ENCODE assay signal across 19 mouse cellular contexts in the genomic region with DNA sequence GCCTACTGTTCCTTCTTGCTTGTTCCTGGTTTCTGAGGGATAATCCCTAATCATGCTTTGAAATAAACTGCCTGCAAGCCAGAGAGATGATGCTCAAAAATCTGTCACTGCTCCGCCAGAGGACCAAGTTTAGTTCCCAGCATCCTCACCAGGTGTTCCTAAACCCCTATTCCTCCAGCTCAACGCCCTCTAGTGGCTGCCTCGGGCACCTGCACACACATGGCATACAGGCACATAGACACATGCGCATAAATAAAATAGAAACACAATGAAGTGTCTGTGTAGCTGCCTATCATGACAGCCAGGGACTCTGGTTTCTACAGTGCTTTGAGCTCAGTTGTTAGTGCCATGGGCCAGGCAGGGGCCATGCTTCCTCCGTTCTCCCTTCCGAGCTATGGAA. TPM values are rescaled to one million over a fixed set of nuclear protein-coding genes. Genes with fewer than 3 reads are reported as not detected.
DNase-seq lines count a peak whose midpoint lies in the region; ATAC-seq and TF ChIP-seq lines count a peak whose summit lies in the region.
"Had no signal": no experiment of that assay in that cellular context is flagged by ENCODE, and none has a peak within 500 bp of the region (broad histone marks: within the 10 kb centered on the region; RNA-seq: fewer than 3 reads in every experiment).

No protein-coding gene starts in this region.

- no peak overlapping the region for H3K4me3 ChIP-seq in embryonic facial prominence, embryonic 11.5 days (ENCODE audit: low read depth, low read length)
- no peak overlapping the region for H3K4me3 ChIP-seq in embryonic facial prominence, embryonic 10.5 days
- H3K4me3 ChIP-seq in liver, postnatal 0 days (ENCODE audit: low read depth, low read length) = no peak overlapping the region
- H3K4me3 ChIP-seq in limb, embryonic 14.5 days (replicated peaks; ENCODE audit: low read length) = no peak overlapping the region

- no peak for TF ChIP-seq POLR2A in brain, embryonic 14.5 days (IDR thresholded peaks at IDR 0.05; ENCODE audit: borderline replicate concordance, extremely low read depth, insufficient read depth, insufficient read length, poor library complexity, severe bottlenecking)
- TF ChIP-seq POLR2A in limb, embryonic 14.5 days (IDR thresholded peaks at IDR 0.05; ENCODE audit: borderline replicate concordance, extremely low read depth, insufficient read depth, insufficient read length) = no peak

- 0 out of 2 replicates have a peak overlapping the region, but pooled peaks have one; percentile 41 for H3K27ac ChIP-seq in embryonic facial prominence, embryonic 11.5 days (replicated peaks; ENCODE audit: low read depth, low read length)
- no peak overlapping the region; the same call in 1 of the 2 replicates for H3K27ac ChIP-seq in embryonic facial prominence, embryonic 10.5 days (replicated peaks)
- H3K27ac ChIP-seq in liver, postnatal 0 days (ENCODE audit: low read depth) = no peak overlapping the region
- peak overlapping the region; percentile 56 for H3K27ac ChIP-seq in limb, embryonic 14.5 days (replicated peaks; ENCODE audit: low read depth, low read length)

- H3K27me3 ChIP-seq in embryonic facial prominence, embryonic 11.5 days (ENCODE audit: control insufficient read depth, insufficient read depth, low read length) = peaks cover 17% of the 10 kb centered on the region
- peaks cover 72% of the 10 kb centered on the region for H3K27me3 ChIP-seq in embryonic facial prominence, embryonic 10.5 days (replicated peaks; ENCODE audit: low read depth, poor library complexity, severe bottlenecking)
- H3K27me3 ChIP-seq in liver, postnatal 0 days (ENCODE audit: insufficient read depth, low read length) = peaks cover 19% of the 10 kb centered on the region
- H3K27me3 ChIP-seq in limb, embryonic 14.5 days (ENCODE audit: control insufficient read depth, insufficient read depth, low read length) = no peaks in the 10 kb centered on the region

- TF ChIP-seq EP300 in liver, postnatal 0 days (IDR thresholded peaks at IDR 0.05; ENCODE audit: low read depth) = no peak

- H3K4me2 ChIP-seq in embryonic facial prominence, embryonic 11.5 days (ENCODE audit: low read depth, low read length) = no peak overlapping the region
- no peak overlapping the region for H3K4me2 ChIP-seq in liver, postnatal 0 days (ENCODE audit: low read depth, low read length)
- H3K4me2 ChIP-seq in limb, embryonic 14.5 days (replicated peaks; ENCODE audit: low read depth, low read length, severe bottlenecking) = no peak overlapping the region

- no peaks in the 10 kb centered on the region for H3K36me3 ChIP-seq in embryonic facial prominence, embryonic 11.5 days (replicated peaks; ENCODE audit: control insufficient read depth, insufficient read depth, low read depth, low read length)
- H3K36me3 ChIP-seq in embryonic facial prominence, embryonic 10.5 days (replicated peaks) = no peaks in the 10 kb centered on the region
- H3K36me3 ChIP-seq in liver, postnatal 0 days (replicated peaks; ENCODE audit: insufficient read depth, low read length) = no peaks in the 10 kb centered on the region
- peaks cover 34% of the 10 kb centered on the region for H3K36me3 ChIP-seq in limb, embryonic 14.5 days (ENCODE audit: control insufficient read depth, insufficient read depth, low read length)

- DNase-seq in embryonic facial prominence, embryonic 11.5 days (ENCODE audit: low spot score) = no peak
- no peak for DNase-seq in embryonic facial prominence, embryonic 10.5 days (ENCODE audit: low spot score)
- DNase-seq in liver, postnatal 0 days = no peak
- DNase-seq in liver = no peak
- DNase-seq in brain, embryonic 14.5 days (ENCODE audit: low read depth) = no peak
- DNase-seq in limb, embryonic 14.5 days (ENCODE audit: low spot score) = no peak
- no peak for DNase-seq in retina, embryonic 14.5 days (ENCODE audit: low spot score)
- no peak for DNase-seq in kidney, adult 18-20 months
- DNase-seq: adrenal gland, adult 8-10 months; cerebellum, adult 9-10 months; kidney, postnatal 25 days; left cerebral cortex, postnatal 4 days; lung, postnatal 10 days; spleen, adult 18-20 months; thymus, postnatal 36 days had no signal

- peaks cover 4% of the 10 kb centered on the region for H3K4me1 ChIP-seq in embryonic facial prominence, embryonic 11.5 days (ENCODE audit: control insufficient read depth, insufficient read depth, low read length)
- peaks cover 31% of the 10 kb centered on the region for H3K4me1 ChIP-seq in embryonic facial prominence, embryonic 10.5 days
- H3K4me1 ChIP-seq in liver, postnatal 0 days (ENCODE audit: insufficient read depth) = no peaks in the 10 kb centered on the region
- peaks cover 30% of the 10 kb centered on the region for H3K4me1 ChIP-seq in limb, embryonic 14.5 days (ENCODE audit: control insufficient read depth, insufficient read depth, low read length)

- peak; percentile 30; the same call in 1 of the 2 replicates for TF ChIP-seq CTCF in liver, postnatal 0 days (IDR thresholded peaks at IDR 0.05; ENCODE audit: low read depth)
- peak; percentile 22; the same call in 1 of the 2 replicates for TF ChIP-seq CTCF in brain, embryonic 14.5 days (IDR thresholded peaks at IDR 0.05; ENCODE audit: borderline replicate concordance, extremely low read depth, insufficient read depth, insufficient read length)

- ATAC-seq in embryonic facial prominence, embryonic 11.5 days (replicated peaks; ENCODE audit: insufficient number of reproducible peaks, low FRiP score, low TSS enrichment, low read depth) = no peak
- no peak for ATAC-seq in liver, postnatal 0 days
- ATAC-seq in limb, embryonic 14.5 days (ENCODE audit: low FRiP score, low read depth) = no peak

- 84% methylated on average over 6 of the region's 6 CpGs for WGBS in embryonic facial prominence, embryonic 11.5 days
- 80% methylated on average over 6 of the region's 6 CpGs for WGBS in embryonic facial prominence, embryonic 10.5 days
- 76% methylated on average over 6 of the region's 6 CpGs for WGBS in liver, postnatal 0 days (ENCODE audit: insufficient replicate concordance)
- 75% methylated on average over 6 of the region's 6 CpGs for whole genome bisulfite sequencing in limb, embryonic 14.5 days

- H3K9ac ChIP-seq in embryonic facial prominence, embryonic 11.5 days (replicated peaks; ENCODE audit: low read length) = no peak overlapping the region
- H3K9ac ChIP-seq in liver, postnatal 0 days (replicated peaks) = no peak overlapping the region
- no peak overlapping the region for H3K9ac ChIP-seq in limb, embryonic 14.5 days (ENCODE audit: low read depth, low read length, severe bottlenecking)

- no peaks in the 10 kb centered on the region for H3K9me3 ChIP-seq in embryonic facial prominence, embryonic 11.5 days (replicated peaks; ENCODE audit: control insufficient read depth, low read length)
- H3K9me3 ChIP-seq in embryonic facial prominence, embryonic 10.5 days = 0 out of 2 replicates have a peak, but pooled peaks cover 3% of the 10 kb centered on the region
- no peaks in the 10 kb centered on the region for H3K9me3 ChIP-seq in liver, postnatal 0 days (ENCODE audit: low read length)
- no peaks in the 10 kb centered on the region for H3K9me3 ChIP-seq in limb, embryonic 14.5 days (ENCODE audit: control insufficient read depth, low read length)

RNA-seq across cellular contexts. Expression of a gene that starts 6.4 kb away (rescaled TPM):
- 104 and 108 TPM in 2 replicates for polyA plus RNA-seq in embryonic facial prominence, embryonic 11.5 days (2014; fragmentation: Nextera tagmentation; extraction: Ambion mirVana)
- 23.8 and 40.2 TPM in 2 replicates for polyA plus RNA-seq in embryonic facial prominence, embryonic 10.5 days (2016; fragmentation: Nextera tagmentation; extraction: Ambion mirVana)
- 0.06 and 0.12 TPM in 2 replicates for polyA plus RNA-seq in liver, postnatal 0 days (2015; fragmentation: Nextera tagmentation; extraction: Ambion mirVana)
- polyA plus RNA-seq in brain, embryonic 14.5 days (2012; rRNA removed) = 30.1 and 35.9 TPM in 2 replicates
- polyA plus RNA-seq in limb, embryonic 14.5 days (2012; rRNA removed) = 421 and 443 TPM in 2 replicates
- 474 and 556 TPM in 2 replicates for polyA plus RNA-seq in limb, embryonic 14.5 days (2014; fragmentation: Nextera tagmentation; extraction: Ambion mirVana)

RNA-seq across cellular contexts. Expression of a gene that starts 38.0 kb away (rescaled TPM):
- polyA plus RNA-seq in embryonic facial prominence, embryonic 11.5 days (2014; fragmentation: Nextera tagmentation; extraction: Ambion mirVana) = 8.6 and 10.5 TPM in 2 replicates
- 11.2 and 15.5 TPM in 2 replicates for polyA plus RNA-seq in embryonic facial prominence, embryonic 10.5 days (2016; fragmentation: Nextera tagmentation; extraction: Ambion mirVana)
- not detected in 2 replicates for polyA plus RNA-seq in liver, postnatal 0 days (2015; fragmentation: Nextera tagmentation; extraction: Ambion mirVana)
- 10.1 and 17.1 TPM in 2 replicates for polyA plus RNA-seq in brain, embryonic 14.5 days (2012; rRNA removed)
- 0.04 and 0.06 TPM in 2 replicates for polyA plus RNA-seq in limb, embryonic 14.5 days (2012; rRNA removed)
- not detected in 2 replicates for polyA plus RNA-seq in limb, embryonic 14.5 days (2014; fragmentation: Nextera tagmentation; extraction: Ambion mirVana)
- polyA plus RNA-seq: gonadal fat pad, adult 2 months; heart, embryonic 14.5 days; intestine, embryonic 14.5 days; stomach, embryonic 16.5 days had no signal

Comparison
In these comparisons a context has a peak if more than half of its experiments do, and no peak if none do; other contexts are left out.
1. H3K27ac ChIP-seq: peak in embryonic facial prominence, embryonic 11.5 days (single experiment) and limb, embryonic 14.5 days (single experiment); none in embryonic facial prominence, embryonic 10.5 days (single experiment) and liver, postnatal 0 days (single experiment).
2. RNA of a gene that starts 6.4 kb away (polyA plus RNA-seq): 421 to 556 TPM in limb, embryonic 14.5 days, 104 to 108 TPM in embryonic facial prominence, embryonic 11.5 days, 23.8 to 40.2 TPM in embryonic facial prominence, embryonic 10.5 days and 30.1 to 35.9 TPM in brain, embryonic 14.5 days; 0.06 to 0.12 TPM in liver, postnatal 0 days; every median in the first group is over 10 times any median in the second.